ENCODE assay signal across 12 mouse cellular contexts in genomic region chr8:26438877-26439276, GRCm38 (mm10).
DNase-seq lines count a peak whose midpoint lies in the region; ATAC-seq and TF ChIP-seq lines count a peak whose summit lies in the region.
"Had no signal": no experiment of that assay in that cellular context is flagged by ENCODE, and none has a peak within 500 bp of the region (broad histone marks: within the 10 kb centered on the region; RNA-seq: fewer than 3 reads in every experiment).

No protein-coding gene starts in this region.

- peak; percentile 56 to 78 for DNase-seq in adrenal gland, adult (ENCODE audit: inconsistent age in 2 of 2, low spot score in 1 of 2)
- no peak for DNase-seq in adrenal gland, postnatal 25 days
- no peak for DNase-seq in lung, postnatal 0 days (ENCODE audit: low spot score)
- no peak for DNase-seq in lung, postnatal 10 days
- peak; percentile 32 for DNase-seq in kidney, postnatal 14 days
- peak; percentile 30 for DNase-seq in retina, postnatal 1 day
- no peak for DNase-seq in thymus, postnatal 0 days (ENCODE audit: low spot score)
- no peak for DNase-seq in MN1 (ENCODE audit: low spot score)
- DNase-seq: heart, postnatal 36 days; thymus, postnatal 14 days had no signal

- no peaks in the 10 kb centered on the region for H3K4me1 ChIP-seq in lung, postnatal 0 days (ENCODE audit: insufficient read depth, low read depth, low read length)

- no peak overlapping the region for H3K4me3 ChIP-seq in lung, postnatal 0 days (ENCODE audit: low read depth, low read length)

- H3K36me3 ChIP-seq in lung, postnatal 0 days (ENCODE audit: insufficient read depth, low read length) = no peaks in the 10 kb centered on the region

- no peak for ATAC-seq in lung, postnatal 0 days
- ATAC-seq: forebrain, embryonic 16.5 days; Patski had no signal

- TF ChIP-seq CTCF in lung, postnatal 0 days (IDR thresholded peaks at IDR 0.05) = no peak

- peak overlapping the region; percentile 34 for H3K4me2 ChIP-seq in lung, postnatal 0 days (replicated peaks; ENCODE audit: low read depth, low read length)

- no peak overlapping the region for H3K9ac ChIP-seq in lung, postnatal 0 days (replicated peaks; ENCODE audit: low read depth)

- no peaks in the 10 kb centered on the region for H3K27me3 ChIP-seq in lung, postnatal 0 days (replicated peaks; ENCODE audit: insufficient read depth, low read length)

- WGBS in lung, postnatal 0 days = 23% methylated on average over 16 of the region's 16 CpGs

- H3K9me3 ChIP-seq in lung, postnatal 0 days (ENCODE audit: low read length) = no peaks in the 10 kb centered on the region

- no peak for TF ChIP-seq EP300 in lung, postnatal 0 days (IDR thresholded peaks at IDR 0.05)

- no peak overlapping the region for H3K27ac ChIP-seq in lung, postnatal 0 days (ENCODE audit: low read length)

Comparison
In these comparisons a context has a peak if more than half of its experiments do, and no peak if none do; other contexts are left out.
1. DNase-seq: peak in adrenal gland, adult (2 of 2), kidney, postnatal 14 days (single experiment) and retina, postnatal 1 day (single experiment); none in adrenal gland, postnatal 25 days (single experiment), lung, postnatal 0 days (single experiment), lung, postnatal 10 days (single experiment), thymus, postnatal 0 days (single experiment) and MN1 (single experiment).